Mouse (Mus musculus) left cerebral cortex, adult 18-20 months (tissue): ENCODE measurements around the gene AC131692.1. TPM values are rescaled to one million over a fixed set of nuclear protein-coding genes. Genes with fewer than 3 reads are reported as not detected.

Experiments
- DNase-seq, 2 experiments: peaks; one replicate each; pipeline ENCODE4 v3.0.0; 2021 to 2022; ENCODE audit warnings: low spot score in 2 of 2, mixed read lengths in 1 of 2
- long read RNA-seq, 2 experiments: library from polyadenylated mRNA; stranded (forward); transcript quantifications; one replicate each; pipeline ENCODE4 v2.0.0; 2021
- total RNA-seq, 2 experiments: library from RNA; stranded (reverse); gene quantifications; 2 replicates each; pipeline ENCODE4 v1.2.3; 2021

The AC131692.1 gene
- total RNA-seq, result not detected
- long read RNA-seq, experiment 1, result 0 reads
- long read RNA-seq, experiment 2, result 0 reads

DNA sequence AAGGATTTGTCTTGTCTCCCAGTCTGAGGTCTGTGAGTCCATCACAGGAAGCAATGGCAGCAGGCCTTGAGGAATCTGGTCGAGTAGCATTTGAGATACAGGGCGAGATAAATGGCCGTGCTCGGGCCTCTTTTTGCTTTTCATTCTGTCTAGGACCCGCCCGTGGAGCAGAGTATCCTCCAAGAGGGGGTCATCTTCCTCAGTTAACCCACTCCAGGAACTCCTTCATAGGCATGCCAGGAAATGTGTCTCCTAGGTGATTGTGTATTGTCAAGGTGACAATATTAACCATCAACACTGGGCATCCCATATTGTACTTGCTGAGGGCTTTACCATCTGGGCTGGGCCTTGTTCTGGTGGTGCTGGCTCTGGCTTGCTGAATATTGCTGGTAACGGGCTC lies at the start of gene AC131692.1:
Gene AC131692.1 (plus strand): TSS at position 301 of the 400 bp plus-strand sequence.
- DNase-seq, result no peak

DNA sequence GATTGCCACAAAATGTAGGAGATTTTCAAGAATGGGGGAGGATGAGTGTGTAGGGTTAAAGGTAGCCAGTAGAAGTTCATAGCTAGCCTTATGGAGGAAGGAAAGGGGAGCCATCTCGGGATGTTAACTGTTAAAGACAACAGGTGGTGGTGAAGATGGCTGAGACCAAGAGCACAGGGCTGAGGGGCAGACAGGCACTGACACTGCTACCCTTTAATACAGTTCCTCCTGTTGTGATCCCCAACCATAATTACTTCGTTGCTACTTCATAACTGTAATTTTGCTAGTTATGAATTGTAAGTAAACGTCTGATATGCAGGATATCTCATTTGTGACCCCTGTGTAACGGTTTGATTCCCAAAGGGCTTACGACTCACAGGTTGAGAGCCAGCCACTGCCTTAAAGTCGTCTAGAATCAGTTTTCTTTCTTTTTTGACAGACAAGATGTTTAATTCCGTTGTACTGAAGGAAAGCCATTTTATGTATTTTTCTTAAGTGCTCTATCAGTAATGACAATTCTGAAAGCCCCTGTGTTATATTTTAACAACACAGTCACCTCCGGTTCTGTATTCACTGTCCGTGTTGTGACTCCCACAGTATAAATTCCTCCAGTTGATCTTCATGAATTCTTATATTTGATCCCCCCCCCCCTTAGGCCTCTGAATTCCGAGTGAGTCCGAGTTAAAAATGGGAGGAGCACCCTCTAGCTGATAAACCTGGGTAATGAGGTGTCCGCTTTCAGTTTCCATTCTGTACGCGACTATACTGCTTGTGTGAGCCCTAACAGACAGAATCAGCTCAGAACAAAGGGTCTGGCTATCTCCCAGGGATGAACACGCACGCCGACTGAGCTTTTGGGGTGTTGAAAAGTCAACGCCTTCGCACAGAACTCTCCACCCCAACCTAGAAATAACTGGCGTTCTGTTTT lies 48.6 kb upstream of the AC131692.1 start:
- DNase-seq, result no peak

DNA sequence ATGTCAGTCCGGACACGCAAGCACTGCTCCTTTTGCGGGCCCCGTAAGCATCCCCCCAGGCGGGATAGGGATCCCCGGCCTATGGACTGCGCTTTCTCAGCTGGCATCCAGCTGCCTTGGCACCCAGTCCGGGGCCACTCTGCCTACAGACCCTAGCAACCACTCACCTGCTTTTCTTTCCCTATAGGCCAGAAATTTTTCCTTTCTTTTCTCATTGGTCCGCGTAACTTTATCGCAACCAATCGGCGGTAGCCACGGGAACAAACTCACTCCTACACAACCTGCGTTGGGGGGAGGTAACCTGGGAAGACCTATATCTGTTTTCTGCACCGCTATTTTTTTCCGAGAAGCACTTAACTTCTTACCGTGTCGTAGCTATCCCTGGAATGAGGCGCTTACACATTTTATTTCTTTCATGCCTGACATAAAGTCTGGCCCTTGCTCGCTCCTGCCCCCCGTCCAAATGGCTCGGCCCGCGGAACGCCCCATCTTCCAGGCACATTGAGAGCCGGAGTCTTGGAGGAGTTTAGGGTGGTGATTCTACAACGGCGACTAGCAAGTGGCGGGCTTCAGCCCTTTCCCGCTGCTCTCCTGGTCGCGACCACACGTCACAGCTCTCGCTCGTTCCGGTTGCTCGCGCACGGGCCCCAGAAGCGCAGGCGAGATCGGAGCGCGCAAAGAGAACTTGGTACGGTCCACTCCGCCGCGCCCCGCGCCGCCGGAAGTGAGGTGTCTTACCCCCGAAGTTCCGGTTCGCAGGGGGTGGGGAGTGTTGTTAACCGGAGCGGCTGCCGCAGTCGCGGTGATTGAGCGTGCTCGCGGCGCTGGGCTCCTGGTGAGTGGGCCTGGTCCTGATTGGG lies 47.7 kb upstream of the AC131692.1 start, which contains the start of gene Syvn1:
Gene Syvn1 (plus strand): TSS at position 283 of the 860 bp plus-strand sequence.
- DNase-seq, result peak; percentile 85 to 92

DNA sequence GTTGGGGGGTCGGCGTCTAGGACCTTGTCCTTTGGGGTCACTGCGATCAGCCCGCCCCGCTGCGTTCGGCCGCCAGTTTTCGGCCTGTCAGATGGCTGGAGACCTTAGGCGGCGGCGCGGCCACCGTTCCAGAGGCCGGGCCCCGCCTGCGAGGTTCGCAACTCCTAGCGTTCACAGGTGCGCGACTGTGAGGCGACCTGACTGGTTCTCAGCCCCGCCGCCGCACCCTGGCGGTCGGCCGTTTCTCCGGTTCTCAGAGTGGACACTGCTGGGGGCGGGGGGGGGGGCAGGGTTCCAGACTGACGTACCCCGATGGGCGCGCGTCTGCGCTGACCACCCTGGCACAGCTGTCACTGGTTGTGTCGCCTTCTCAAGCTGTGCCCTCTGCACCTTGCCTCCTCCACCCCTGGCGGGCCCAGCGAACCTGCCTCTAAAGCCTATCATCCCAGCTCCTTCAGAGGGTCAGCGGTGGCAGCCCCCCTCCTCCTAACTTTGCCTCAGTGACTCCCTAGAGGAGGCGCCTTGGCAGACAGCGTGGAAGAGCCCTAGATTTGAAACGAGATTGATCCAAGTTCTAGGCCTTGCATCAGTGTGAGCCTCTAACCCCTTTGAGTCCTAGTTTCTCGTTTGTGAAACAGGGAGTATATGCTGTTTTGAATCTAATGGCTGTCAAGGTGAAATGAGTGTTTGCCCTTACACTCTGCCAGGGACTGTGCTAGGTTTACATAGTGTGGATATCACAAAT lies 46.9 kb upstream of the AC131692.1 start:
- DNase-seq, result no peak

DNA sequence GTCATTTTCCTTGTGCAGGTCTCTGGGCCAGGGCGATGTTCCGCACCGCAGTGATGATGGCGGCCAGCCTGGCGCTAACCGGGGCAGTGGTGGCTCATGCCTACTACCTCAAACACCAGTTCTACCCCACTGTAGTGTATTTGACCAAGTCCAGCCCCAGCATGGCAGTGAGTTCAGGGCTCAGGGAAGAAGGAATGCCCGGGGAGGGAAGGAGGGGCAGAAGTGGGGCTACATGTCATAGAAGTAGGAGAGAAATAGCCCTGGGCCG lies 46.4 kb upstream of the AC131692.1 start:
- no peak for DNase-seq

DNA sequence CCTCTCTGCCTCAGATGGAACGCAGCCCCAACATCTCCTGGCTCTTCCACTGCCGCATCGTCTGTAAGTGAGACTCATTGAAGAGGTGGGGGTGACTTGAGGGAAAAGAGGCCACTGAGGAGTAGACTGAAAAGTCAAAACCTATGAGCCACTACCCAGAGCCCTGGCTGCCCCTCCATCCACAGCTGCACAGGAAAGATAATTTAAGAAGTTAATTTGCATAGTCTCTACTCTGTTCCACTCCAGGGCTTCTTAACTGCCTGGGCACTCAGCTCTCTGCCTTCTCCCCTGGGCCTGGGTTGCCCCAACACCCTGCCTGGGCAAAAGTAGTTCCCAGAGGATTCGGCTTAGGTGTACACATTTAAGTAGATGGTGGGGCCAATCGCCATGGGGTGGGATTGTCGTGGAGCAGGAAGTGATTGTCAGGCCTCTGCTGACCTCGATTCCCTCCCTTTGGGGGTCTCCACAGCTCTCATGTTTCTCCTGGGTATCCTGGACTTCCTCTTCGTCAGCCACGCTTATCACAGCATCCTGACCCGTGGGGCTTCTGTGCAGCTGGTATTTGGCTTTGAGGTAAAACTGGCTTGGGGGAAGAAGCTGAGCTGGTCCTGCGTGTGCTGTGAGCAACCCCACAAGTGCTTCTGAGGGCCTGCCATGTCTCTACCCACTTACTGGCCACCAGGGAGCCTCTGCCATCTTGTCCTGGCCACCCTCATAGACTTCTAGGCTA lies 45.4 kb upstream of the AC131692.1 start:
- DNase-seq, result no peak

DNA sequence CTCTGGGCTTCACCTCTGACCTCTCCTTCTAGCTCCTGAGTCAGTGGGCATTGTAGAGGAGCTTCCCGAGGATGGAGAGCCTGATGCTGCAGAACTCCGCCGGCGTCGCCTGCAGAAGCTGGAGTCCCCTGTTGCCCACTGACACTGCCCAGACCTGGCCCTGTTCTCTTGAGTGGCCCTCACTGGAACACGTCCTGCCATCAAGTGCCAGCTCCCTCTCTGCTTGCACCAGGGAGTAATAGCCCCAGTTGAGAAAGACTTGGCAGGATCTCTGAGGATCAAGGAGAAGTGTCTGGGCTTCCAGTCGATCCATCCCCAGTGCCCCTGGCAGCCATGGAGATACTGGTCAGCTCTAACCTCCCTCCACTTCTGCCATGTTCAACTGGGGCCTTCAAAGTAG lies 41.7 kb upstream of the AC131692.1 start:
- DNase-seq, result no peak

DNA sequence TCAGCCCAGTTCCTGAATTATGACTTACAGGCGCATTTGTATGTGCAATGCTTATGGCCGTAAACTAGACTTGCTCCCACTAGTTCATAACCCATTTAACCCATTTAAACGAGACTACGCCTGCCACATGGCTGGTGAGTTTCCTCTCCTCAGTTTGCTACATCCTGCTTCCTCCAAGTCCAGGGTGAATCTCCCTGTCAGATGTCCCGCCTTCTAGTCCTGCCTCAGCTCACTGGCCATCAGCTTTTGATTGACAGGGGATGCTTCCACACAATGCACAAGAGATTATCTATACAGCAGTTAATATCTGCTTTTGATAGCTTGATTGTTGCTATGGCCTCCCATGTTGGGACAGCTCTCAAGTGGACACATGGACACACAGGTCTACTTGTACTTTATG lies 39.9 kb upstream of the AC131692.1 start:
- DNase-seq, result no peak

DNA sequence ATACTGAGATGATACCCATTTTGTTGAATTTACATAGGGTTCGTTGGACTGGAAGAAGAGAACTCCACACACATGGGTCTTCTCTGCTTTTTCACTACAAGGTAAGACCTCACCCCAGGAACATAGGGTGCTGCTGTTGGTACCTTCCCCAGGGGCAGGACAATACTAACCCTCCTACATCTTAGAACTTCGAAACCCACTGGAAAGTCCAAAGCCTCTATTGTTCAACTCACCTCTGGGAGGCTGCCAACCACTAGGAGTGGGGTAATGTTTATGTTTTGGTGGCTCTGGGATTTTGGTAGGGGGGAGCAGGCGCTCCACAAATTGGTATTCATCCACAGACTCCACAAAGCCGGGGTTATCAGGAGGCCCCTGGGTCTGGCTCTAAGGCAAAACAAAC lies 37.5 kb upstream of the AC131692.1 start:
- no peak for DNase-seq

DNA sequence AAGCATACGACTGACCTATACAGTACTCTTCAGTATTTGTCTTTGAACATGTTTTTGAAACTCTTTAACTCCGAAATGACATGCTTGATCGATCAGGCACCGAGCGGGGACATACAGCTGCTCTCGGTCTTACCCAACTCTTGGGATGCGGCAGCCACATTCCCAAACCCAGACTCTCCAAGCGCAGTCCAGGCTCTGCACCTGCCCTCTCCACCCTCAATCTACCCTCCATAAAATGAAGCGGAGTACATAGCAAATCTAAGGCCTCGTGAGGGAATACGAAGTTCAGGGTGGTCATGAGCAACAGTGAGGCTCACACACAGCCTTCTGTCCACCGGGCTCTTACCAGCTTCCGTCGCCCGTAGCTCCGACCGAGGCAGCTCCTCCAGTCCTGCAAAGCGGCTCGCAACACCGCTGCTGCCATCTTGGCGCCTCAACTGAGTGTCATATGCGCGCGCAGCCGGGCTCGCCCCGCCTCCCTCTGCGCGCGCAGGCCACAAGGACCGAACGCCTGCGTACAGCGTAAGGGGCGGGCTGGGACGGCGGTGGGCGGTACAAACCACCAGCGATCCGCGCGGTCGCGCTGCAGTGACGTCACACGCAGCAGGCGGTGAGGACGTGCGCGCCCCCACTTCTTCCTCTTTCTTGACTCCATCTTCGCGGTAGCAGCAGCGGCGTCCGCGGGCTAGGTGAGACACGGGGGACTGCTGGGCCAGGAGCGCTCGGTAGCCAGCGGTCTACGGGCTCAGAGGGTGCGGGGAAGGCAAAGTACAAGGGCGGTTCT lies 36.7 kb upstream of the AC131692.1 start, which contains the start of the genes Mrpl49 and Fau:
Gene Mrpl49 (minus strand): TSS at position 473 of the 784 bp plus-strand sequence.
Gene Fau (plus strand): TSS at position 532 of the 784 bp plus-strand sequence.
- peak; percentile 99 to 100 for DNase-seq

DNA sequence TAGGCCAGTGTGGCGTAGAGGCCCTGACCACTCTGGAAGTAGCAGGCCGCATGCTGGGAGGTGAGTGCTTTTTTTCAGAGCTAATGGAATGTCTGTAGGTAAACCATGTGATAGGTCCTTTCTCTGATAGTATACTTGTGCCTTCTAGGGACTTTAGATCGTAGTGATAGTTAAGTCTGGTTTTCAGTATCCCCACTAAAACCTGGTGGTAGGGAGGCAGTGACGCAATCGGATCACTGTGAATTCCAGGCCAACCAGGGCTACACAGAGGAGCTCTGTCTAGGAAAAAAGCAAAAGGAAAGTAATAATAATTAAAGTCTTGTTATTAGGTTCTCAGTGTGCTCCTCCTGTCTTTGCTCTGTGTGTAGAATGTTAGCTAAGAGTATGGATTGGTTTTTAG lies 35.7 kb upstream of the AC131692.1 start:
- DNase-seq, result no peak

DNA sequence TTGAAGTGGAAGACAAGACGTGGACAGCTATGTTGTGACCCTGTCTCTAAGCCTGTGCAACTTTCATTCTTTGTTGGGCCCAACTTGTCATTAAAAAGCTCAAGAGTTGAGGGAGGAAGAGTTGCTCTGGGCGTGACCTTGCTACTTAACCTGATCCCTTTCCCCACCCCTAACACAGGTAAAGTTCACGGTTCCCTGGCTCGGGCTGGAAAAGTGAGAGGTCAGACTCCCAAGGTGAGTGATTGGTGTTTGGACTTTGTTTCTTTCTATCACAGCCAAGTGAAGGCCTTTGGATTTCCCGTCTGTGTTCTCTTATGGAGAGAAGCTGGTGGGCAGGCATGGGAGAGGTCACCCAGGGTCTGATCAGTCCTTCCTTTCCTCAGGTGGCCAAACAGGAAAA lies 35.3 kb upstream of the AC131692.1 start:
- no peak for DNase-seq

DNA sequence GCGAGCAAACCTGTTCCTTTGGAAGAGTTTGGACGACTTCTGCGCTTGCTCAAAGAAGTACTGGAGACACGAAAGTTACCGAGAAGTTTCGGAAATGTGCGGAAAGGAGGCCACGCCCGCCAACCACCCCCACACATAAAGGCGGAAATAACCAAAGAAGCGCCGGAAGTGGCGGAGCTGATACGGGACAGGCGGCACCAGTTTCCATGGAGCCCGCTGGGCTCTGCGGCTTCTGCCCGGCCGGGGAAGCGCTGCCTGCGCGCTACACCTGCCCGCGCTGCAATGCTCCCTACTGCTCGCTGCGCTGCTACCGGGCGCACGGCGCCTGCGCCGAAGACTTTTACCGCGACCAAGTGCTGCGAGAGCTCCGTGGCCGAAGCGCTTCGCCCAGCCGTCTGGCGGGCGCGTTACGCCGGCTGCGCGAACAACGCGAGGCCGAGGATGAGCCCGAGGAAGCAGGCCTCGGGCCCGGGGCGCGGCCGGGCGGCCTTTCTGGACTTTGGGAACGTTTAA lies 33.1 kb upstream of the AC131692.1 start, which contains the start of gene Znhit2:
Gene Znhit2 (plus strand): TSS at position 172 of the 513 bp plus-strand sequence.
- peak; percentile 94 to 95 for DNase-seq

DNA sequence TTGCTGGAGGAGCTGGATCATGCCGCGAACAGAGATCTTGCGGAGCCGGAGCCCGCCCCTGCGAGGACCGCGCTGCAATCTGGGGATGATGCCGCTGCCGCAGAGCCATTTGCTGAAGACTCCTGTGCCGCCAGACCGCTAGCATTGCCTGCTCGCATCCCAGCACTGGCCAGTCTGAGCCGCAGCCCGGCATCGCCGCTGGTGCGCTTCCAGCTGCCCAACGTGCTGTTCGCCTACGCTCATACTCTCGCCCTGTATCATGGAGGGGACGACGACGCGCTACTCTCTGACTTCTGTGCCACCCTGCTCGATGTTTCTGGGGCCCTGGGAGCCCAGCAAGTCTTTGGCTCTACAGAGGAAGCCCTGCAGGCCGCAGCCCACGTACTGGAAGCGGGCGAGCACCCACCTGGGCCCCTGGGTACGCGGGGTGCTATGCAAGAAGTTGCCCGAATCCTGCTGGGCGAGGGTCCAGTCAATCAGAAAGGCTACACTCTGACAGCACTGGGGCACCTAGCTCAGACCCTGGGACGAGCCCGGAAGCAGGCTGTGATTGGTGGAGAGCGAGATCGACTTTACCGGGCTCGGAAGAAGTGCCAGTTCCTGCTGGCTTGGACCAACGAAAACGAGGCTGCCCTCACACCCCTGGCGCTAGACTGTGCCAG lies 32.4 kb upstream of the AC131692.1 start:
- DNase-seq, result peak; percentile 26 to 43

DNA sequence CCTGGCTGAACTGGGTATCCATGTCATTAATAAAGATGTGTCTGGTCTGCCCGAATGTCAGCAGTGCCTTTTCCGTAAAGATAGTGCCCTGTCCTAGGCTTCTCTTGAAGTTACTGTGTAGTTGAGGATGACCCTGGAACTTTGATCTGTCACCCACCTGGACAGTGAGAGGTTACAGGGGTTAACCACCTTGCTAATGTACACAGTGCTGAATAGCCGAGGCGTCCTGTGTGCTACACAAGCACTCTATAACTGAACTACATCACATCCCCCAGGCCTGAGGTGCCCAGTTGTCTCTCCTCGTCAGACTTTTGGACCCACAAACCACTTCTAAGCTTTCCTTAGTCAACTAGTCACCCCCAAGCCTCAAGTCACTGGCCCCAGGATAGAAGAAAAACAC lies 31.8 kb upstream of the AC131692.1 start:
- no peak for DNase-seq

DNA sequence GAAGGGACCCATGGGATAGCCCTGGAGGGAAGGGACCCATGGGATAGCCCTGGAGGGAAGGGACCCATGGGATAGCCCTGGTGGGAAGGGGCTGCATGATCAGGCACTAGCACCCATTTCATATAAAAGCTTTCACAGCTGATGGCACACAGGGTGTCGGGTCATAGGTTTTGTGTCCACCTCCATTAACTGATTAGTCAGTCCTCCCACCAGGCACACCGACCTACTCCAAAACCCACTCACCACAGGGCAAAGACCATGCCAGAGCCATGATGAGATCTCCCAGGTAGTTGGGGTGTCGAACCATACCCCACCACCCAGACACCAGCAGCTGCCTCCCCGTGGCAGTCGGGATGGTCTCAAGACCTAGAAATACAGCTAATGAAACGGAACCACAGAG lies 31.1 kb upstream of the AC131692.1 start:
- no peak for DNase-seq

DNA sequence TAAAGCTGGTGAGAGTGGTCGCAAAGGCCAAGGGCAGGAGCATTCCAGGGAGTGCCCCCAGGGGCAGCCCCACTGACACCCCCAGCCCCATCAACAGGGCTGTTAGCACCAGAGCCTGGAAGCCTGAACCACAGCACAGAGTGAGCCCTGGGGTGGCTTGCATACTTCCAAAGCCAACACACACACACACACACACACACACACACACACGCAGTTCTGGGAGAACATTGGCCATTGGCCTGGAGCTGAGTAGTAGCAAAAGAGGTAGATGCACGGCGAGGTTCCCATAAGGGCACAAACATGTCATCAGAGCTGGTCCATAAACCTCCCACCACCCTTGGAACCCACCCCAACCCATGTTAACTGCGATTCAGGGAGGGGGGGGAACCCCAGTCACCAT lies 27.6 kb upstream of the AC131692.1 start:
- no peak for DNase-seq

DNA sequence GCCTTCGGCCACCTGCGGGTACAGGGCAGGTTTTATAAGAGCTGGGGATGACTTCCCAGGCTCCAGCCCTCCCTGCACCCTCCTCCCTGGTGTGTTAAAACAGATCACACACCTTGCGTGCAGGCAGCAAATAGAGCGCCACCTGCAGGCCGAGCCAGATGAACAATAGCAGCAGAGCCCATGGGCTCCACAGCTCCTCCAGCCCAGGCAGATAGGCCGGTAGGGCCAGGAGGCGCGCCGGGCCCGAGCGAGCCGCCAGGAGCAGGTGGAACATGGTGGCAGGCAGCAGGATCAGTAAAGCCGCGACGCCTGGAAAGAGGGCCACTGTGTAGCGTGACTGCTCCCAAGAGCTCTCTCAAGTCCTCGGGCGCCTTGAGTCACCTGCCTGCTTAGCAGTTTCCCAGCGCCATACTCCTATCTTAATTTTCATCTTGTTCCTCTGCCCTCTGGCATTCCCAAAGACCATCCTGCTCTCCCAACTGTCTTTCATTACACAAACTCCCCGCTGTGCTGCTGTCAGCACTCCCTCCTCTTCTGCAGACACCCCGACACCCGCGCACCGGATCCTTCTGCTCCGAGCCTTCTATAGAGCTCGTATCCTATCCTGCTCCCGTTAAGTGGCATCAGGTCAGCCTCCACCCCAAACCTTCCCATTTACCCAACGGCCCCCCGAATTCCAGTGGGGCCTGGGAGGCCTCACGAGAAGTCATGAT lies 27.1 kb upstream of the AC131692.1 start:
- DNase-seq, result peak; percentile 82 to 87
